Mouse (Mus musculus) erythroblast, adult 5-6 weeks (primary cell): Measurements from ENCODE around the gene Gm20738. TPM values are rescaled to one million over a fixed set of nuclear protein-coding genes. Genes with fewer than 3 reads are reported as not detected.
"Not testable (repeated sequence)": the region's sequence is repeated elsewhere in the genome, so short reads cannot be mapped to it uniquely, and the experiment has no call there.

Experiments used
- ATAC-seq: replicated peaks from 2 replicates; pipeline ENCODE4 v1.8.0; 2016; ENCODE audit warnings: moderate number of reproducible peaks, mild to moderate bottlenecking, moderate TSS enrichment, inconsistent platforms; ENCODE audit not compliant: poor library complexity, low FRiP score, severe bottlenecking
- total RNA-seq, 2 experiments: library from RNA; stranded (forward) in 1 of 2; stranded (reverse) in 1 of 2; fragments of 150-400 nt in 1 of 2; fragments of 200-764, 138-1000 nt in 1 of 2; gene quantifications; 2 replicates each; pipeline versions ENCODE4 v1.2.3 to v1.2.4; 2015 to 2017; ENCODE audit warnings: low replicate concordance in 2 of 2

The Gm20738 gene
- total RNA-seq (2015; ENCODE audit: low replicate concordance) (not detected in 2 replicates), total RNA-seq (2017; ENCODE audit: low replicate concordance) (not detected in 2 replicates)

DNA sequence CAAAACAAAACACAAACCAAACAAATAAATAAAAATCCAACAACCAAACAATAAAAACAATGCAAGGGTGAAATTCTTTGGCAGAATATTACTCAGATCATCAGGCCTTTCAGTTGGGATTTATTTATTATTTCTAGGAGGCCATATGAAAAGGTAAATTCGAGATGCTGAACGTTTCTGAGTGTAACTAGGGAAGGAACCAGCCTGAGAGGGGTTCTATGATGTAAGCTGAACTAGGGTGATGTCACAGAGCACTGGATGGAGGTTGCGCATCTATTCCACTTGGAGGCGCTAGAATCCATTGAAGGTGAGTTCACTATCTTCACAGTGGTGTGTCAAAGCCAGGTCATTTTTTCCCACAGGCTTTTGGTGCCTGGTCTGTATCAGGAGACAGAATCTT lies at the start of gene Gm20738:
Gm20738 (plus strand) TSS at position 301 of the 400 bp plus-strand sequence.
- not testable (repeated sequence) for ATAC-seq
